Mouse (Mus musculus) T-helper 1 cell (primary cell): ENCODE results near the gene Cnn3.

Experiments
- in situ Hi-C: fragments of 300-600 bp; cut with MboI, MseI; formaldehyde crosslinking; loops from one replicate; pipeline ENCODE4 v1.15.1; 2025; ENCODE audit warnings: high pct_unique_total_duplicates

Cnn3 gene

GRCm38 (mm10) chr3:121425861-121426620 lies at the start of gene Cnn3:
Gene Cnn3, plus strand, starts transcription at chr3:121426497.
- in situ Hi-C loops, result loop anchor here (10.0 kb wide), 1 partner anchor 251 kb away; the partner anchor contains the start of gene Rwdd3

GRCm38 (mm10) chr3:121378708-121379612 lies 47.3 kb upstream of the Cnn3 start:
- in situ Hi-C loops, result no loop called here

- in situ Hi-C loops, result no loop called here
These were observed 46.6 kb upstream of the Cnn3 start for GRCm38 (mm10) chr3:121379699-121380098.

GRCm38 (mm10) chr3:121387471-121388009 lies 38.8 kb upstream of the Cnn3 start:
- in situ Hi-C loops, result no loop called here

GRCm38 (mm10) chr3:121389366-121389765 lies 36.9 kb upstream of the Cnn3 start:
- in situ Hi-C loops, result no loop called here

GRCm38 (mm10) chr3:121389860-121390530 lies 36.3 kb upstream of the Cnn3 start:
- in situ Hi-C loops, result no loop called here

- in situ Hi-C loops, result no loop called here
These were observed 35.6 kb upstream of the Cnn3 start for GRCm38 (mm10) chr3:121390724-121391123.

GRCm38 (mm10) chr3:121395588-121396295 lies 30.6 kb upstream of the Cnn3 start:
- in situ Hi-C loops, result no loop called here

GRCm38 (mm10) chr3:121396561-121396960 lies 29.7 kb upstream of the Cnn3 start:
- in situ Hi-C loops, result no loop called here

GRCm38 (mm10) chr3:121397007-121397406 lies 29.3 kb upstream of the Cnn3 start:
- in situ Hi-C loops, result no loop called here

- in situ Hi-C loops, result no loop called here
These were observed 24.9 kb upstream of the Cnn3 start for GRCm38 (mm10) chr3:121401384-121401783.

- in situ Hi-C loops, result no loop called here
These were observed 24.2 kb upstream of the Cnn3 start for GRCm38 (mm10) chr3:121402096-121402495.

GRCm38 (mm10) chr3:121403449-121403848 lies 22.8 kb upstream of the Cnn3 start:
- in situ Hi-C loops, result no loop called here

- in situ Hi-C loops, result no loop called here
These were observed 21.2 kb upstream of the Cnn3 start for GRCm38 (mm10) chr3:121405101-121405500.

GRCm38 (mm10) chr3:121407417-121407816 lies 18.9 kb upstream of the Cnn3 start:
- in situ Hi-C loops, result no loop called here

- in situ Hi-C loops, result no loop called here
These were observed 17.9 kb upstream of the Cnn3 start for GRCm38 (mm10) chr3:121408386-121408785.

GRCm38 (mm10) chr3:121411450-121411849 lies 14.8 kb upstream of the Cnn3 start:
- in situ Hi-C loops, result no loop called here

GRCm38 (mm10) chr3:121416171-121417154 lies 9.8 kb upstream of the Cnn3 start:
- in situ Hi-C loops, result no loop called here

GRCm38 (mm10) chr3:121417379-121418250 lies 8.7 kb upstream of the Cnn3 start:
- in situ Hi-C loops, result no loop called here
